Mouse (Mus musculus) intestine, embryonic 15.5 days (tissue): ENCODE results near the gene Map2k4. TPM values are rescaled to one million over a fixed set of nuclear protein-coding genes. Genes with fewer than 3 reads are reported as not detected.

Experiments used
- ATAC-seq: fragments of 200-750 bp; cut with Nextera tagmentation; 2 replicates; pipeline ENCODE4 v1.8.0; 2017; ENCODE audit warnings: moderate TSS enrichment, moderate library complexity
- H3K27ac ChIP-seq: fragments of 300-500 bp; sonication (generic); 2 replicates; pipeline ENCODE4 v1.5.1; 2015; ENCODE audit warnings: mild to moderate bottlenecking, inconsistent platforms
- H3K27me3 ChIP-seq: fragments of 300-500 bp; sonication (generic); replicated peaks from 2 replicates; pipeline ENCODE4 v1.6.1; 2015; ENCODE audit warnings: inconsistent platforms
- H3K36me3 ChIP-seq: fragments of 300-500 bp; sonication (generic); 2 replicates; pipeline ENCODE4 v1.6.1; 2015; ENCODE audit warnings: inconsistent platforms
- H3K4me1 ChIP-seq: fragments of 300-500 bp; sonication (generic); replicated peaks from 2 replicates; pipeline ENCODE4 v1.6.1; 2015; ENCODE audit warnings: inconsistent platforms
- H3K4me2 ChIP-seq: fragments of 300-500 bp; sonication (generic); replicated peaks from 2 replicates; pipeline ENCODE4 v1.6.1; 2015; ENCODE audit warnings: mild to moderate bottlenecking, inconsistent platforms
- H3K4me3 ChIP-seq: fragments of 300-500 bp; sonication (generic); replicated peaks from 2 replicates; pipeline ENCODE4 v1.5.1; 2015; ENCODE audit warnings: inconsistent platforms
- H3K9ac ChIP-seq: fragments of 300-500 bp; sonication (generic); 2 replicates; pipeline ENCODE4 v1.6.1; 2015; ENCODE audit warnings: inconsistent platforms
- H3K9me3 ChIP-seq: fragments of 300-500 bp; sonication (generic); 2 replicates; pipeline ENCODE4 v1.6.1; 2016; ENCODE audit warnings: inconsistent platforms
- WGBS: fragments of 180-500 bp; shearing (Covaris S2); methylation state at CpG from one replicate; pipeline ENCODE4 v1.1.7; 2015; 5-methylcytosine and 5-hydroxymethylcytosine counted together
- polyA plus RNA-seq: library from polyadenylated mRNA; unstranded; fragments of >200 nt; fragmentation: Nextera tagmentation; extraction: Ambion mirVana; gene quantifications from 2 replicates; pipeline ENCODE4 v1.2.1, GENCODE M21; 2015

The Map2k4 gene
- 54.8 and 57.8 TPM in 2 replicates for polyA plus RNA-seq

DNA sequence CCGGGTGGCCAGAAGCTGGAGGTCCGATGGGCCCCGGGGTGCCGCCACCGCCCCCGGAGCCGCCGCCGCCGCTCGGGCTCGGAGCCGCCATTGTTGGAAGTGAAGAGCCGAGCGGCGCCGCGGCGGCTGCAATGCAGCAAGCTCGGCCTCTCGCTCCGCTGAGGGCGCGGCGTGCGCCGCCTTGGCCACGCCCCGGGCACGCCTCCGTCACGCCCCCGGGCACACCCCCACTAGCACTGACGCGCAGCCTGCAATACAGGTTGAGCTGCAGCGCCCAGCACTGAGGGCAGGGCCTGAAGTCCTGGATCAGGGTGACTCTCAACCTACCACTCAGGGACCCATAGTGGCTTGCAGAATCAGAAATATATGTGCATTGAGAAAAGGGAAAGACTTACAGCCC is at the start of gene Map2k4:
Gene Map2k4 (minus strand): TSS at position 144 of the 400 bp plus-strand sequence.
- Histone ChIP-seq H3K27me3 (no peaks in the 10 kb centered on the region), H3K4me1 (peaks cover 6% of the 10 kb centered on the region), H3K9me3 (no peaks in the 10 kb centered on the region), H3K4me2 (peak within 1 kb of the TSS; percentile 64), H3K27ac (peak within 1 kb of the TSS; percentile 87), H3K4me3 (peak within 1 kb of the TSS; percentile 99), H3K36me3 (no peaks in the 10 kb centered on the region), H3K9ac (peak within 1 kb of the TSS; percentile 98)
- under 1% methylated on average over 23 of the region's 36 CpGs for WGBS
- ATAC-seq: peak; percentile 99

- H3K36me3 ChIP-seq: peaks cover 16% of the 10 kb centered on the region
- no peak overlapping the region for H3K27ac ChIP-seq
Observed at GRCm38 (mm10) chr11:65824556-65824955, 36.5 kb upstream of the Map2k4 start.

DNA sequence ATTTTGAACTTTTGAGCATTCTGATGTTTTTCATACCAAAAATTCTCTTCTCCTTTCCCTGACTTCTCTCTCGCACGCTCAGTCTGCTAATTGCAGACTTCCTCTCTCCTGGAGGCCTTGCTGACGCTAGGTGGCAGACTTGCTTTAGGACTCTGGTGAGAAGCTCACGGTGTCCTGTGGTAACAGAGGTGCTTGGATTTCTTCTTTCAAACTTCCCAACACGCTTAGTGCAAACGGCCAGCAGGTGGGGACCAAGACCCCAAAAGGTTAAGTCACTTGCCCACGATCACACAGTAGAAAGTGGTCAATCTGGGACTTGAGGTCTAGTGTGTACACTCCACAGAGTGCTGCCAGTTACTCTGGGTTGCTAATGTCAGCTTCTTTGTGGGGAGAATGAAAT is 32.8 kb upstream of the Map2k4 start:
- peaks cover 11% of the 10 kb centered on the region for H3K36me3 ChIP-seq
- no peaks in the 10 kb centered on the region for H3K9me3 ChIP-seq
- no peak overlapping the region for H3K4me2 ChIP-seq
- H3K4me3 ChIP-seq: no peak overlapping the region
- ATAC-seq: peak; percentile 80
- H3K27ac ChIP-seq: no peak overlapping the region
- no peaks in the 10 kb centered on the region for H3K27me3 ChIP-seq
- no peak overlapping the region for H3K9ac ChIP-seq
- WGBS: 14% methylated on average over 7 of the region's 7 CpGs
- H3K4me1 ChIP-seq: no peaks in the 10 kb centered on the region

More at GRCm38 (mm10) chr11:65824556-65824955, 36.5 kb upstream of the Map2k4 start:
- H3K27me3 ChIP-seq: no peaks in the 10 kb centered on the region
- H3K4me1 ChIP-seq: no peaks in the 10 kb centered on the region
- 79% methylated on average over 3 of the region's 3 CpGs for WGBS
- ATAC-seq: no peak
- H3K4me2 ChIP-seq: no peak overlapping the region
- no peak overlapping the region for H3K9ac ChIP-seq
- no peaks in the 10 kb centered on the region for H3K9me3 ChIP-seq
- H3K4me3 ChIP-seq: no peak overlapping the region

DNA sequence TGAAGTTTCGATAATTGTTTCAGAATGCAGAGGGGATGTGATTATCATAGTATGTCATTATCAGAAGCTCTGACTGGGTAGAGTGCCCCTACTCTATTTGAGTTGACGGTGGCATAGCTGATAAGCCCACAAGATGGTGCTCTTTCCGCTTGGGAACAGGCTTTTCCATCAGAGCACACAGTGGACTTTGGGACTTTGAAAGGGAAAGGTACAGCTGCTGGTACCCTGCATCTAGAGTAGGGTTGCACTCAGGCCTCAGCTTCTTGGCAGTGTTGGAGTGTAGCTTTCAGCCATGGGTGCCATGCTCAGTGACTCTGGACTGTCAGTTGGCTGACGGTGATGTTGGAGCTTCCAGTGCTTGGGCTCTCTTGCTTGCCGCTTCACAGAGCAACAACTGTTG is 32.2 kb upstream of the Map2k4 start:
- no peak overlapping the region for H3K4me2 ChIP-seq

GRCm38 (mm10) chr11:65818193-65818592 is 30.1 kb upstream of the Map2k4 start:
- H3K27ac ChIP-seq: no peak overlapping the region
- no peak overlapping the region for H3K4me2 ChIP-seq
- H3K4me1 ChIP-seq: no peaks in the 10 kb centered on the region
- no peaks in the 10 kb centered on the region for H3K9me3 ChIP-seq
- no peak for ATAC-seq
- H3K9ac ChIP-seq: no peak overlapping the region
- H3K36me3 ChIP-seq: peaks cover 17% of the 10 kb centered on the region
- H3K27me3 ChIP-seq: no peaks in the 10 kb centered on the region
- WGBS: 63% methylated on average over 1 of the region's 1 CpGs
- H3K4me3 ChIP-seq: no peak overlapping the region

More for the DNA sequence above, 32.2 kb upstream of the Map2k4 start:
- Histone ChIP-seq H3K4me3 (no peak overlapping the region), H3K36me3 (peaks cover 14% of the 10 kb centered on the region), H3K27me3 (no peaks in the 10 kb centered on the region), H3K9me3 (no peaks in the 10 kb centered on the region), H3K9ac (no peak overlapping the region), H3K27ac (no peak overlapping the region), H3K4me1 (no peaks in the 10 kb centered on the region)
- ATAC-seq: peak; percentile 62; the same call in 1 of the 2 replicates
- 72% methylated on average over 5 of the region's 5 CpGs for WGBS

GRCm38 (mm10) chr11:65816237-65816636 is 28.1 kb upstream of the Map2k4 start:
- no peaks in the 10 kb centered on the region for H3K27me3 ChIP-seq
- H3K4me3 ChIP-seq: no peak overlapping the region
- H3K4me2 ChIP-seq: no peak overlapping the region
- peaks cover 9% of the 10 kb centered on the region for H3K36me3 ChIP-seq
- WGBS: 66% methylated on average over 6 of the region's 6 CpGs
- H3K9me3 ChIP-seq: no peaks in the 10 kb centered on the region
- no peak overlapping the region for H3K27ac ChIP-seq
- no peak overlapping the region for H3K9ac ChIP-seq
- ATAC-seq: no peak
- H3K4me1 ChIP-seq: no peaks in the 10 kb centered on the region

DNA sequence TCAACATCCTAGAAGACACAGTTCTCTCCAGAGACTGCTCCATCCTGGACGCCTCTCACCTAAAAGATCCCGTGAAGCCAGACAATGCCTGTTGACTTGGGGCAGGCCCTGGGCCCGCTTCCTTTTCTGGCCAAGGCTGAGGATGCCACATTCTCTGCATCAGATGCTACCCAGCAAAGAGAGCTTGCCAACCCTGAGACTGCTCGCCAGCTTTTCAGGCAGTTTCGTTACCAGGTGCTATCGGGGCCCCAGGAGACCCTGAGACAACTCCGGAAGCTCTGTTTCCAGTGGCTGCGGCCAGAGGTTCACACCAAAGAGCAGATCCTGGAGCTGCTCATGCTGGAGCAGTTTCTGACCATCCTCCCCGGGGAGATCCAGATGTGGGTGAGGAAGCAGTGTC is 26.3 kb upstream of the Map2k4 start:
- WGBS: 92% methylated on average over 9 of the region's 9 CpGs
- Histone ChIP-seq H3K4me1 (no peaks in the 10 kb centered on the region), H3K9me3 (no peaks in the 10 kb centered on the region), H3K4me2 (no peak overlapping the region), H3K27me3 (no peaks in the 10 kb centered on the region), H3K4me3 (no peak overlapping the region), H3K9ac (no peak overlapping the region), H3K36me3 (peaks cover 9% of the 10 kb centered on the region), H3K27ac (no peak overlapping the region)
- no peak for ATAC-seq

DNA sequence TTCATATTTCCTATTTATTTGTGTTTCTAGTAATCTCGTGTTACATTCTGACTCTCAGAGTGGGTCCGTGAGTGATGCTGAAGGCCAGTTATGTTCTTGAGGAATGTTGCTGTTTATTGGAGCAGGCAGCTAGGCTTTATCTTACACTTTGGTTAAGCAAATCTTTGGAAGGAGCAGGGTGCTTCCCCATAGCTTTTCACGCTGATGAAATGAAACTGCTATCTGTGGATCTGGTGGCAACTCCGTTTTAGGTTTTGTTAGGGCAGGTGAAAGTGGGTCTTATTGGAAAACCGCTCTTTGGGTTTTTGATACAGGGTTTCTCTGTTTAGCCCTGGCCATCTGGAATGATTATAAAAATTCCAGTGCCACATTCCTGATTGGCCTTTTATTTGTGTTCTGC is 24.0 kb upstream of the Map2k4 start:
- no peak overlapping the region for H3K4me3 ChIP-seq
- H3K9me3 ChIP-seq: no peaks in the 10 kb centered on the region
- no peak overlapping the region for H3K9ac ChIP-seq
- no peak overlapping the region for H3K27ac ChIP-seq
- H3K27me3 ChIP-seq: no peaks in the 10 kb centered on the region
- 0 out of 2 replicates have a peak, but pooled peaks cover 2% of the 10 kb centered on the region for H3K4me1 ChIP-seq
- ATAC-seq: no peak
- WGBS: 38% methylated on average over 5 of the region's 5 CpGs
- H3K4me2 ChIP-seq: no peak overlapping the region
- H3K36me3 ChIP-seq: peaks cover 9% of the 10 kb centered on the region

GRCm38 (mm10) chr11:65807601-65808000 is 19.5 kb upstream of the Map2k4 start:
- Histone ChIP-seq H3K27me3 (no peaks in the 10 kb centered on the region), H3K9me3 (no peaks in the 10 kb centered on the region), H3K4me3 (peak overlapping the region; percentile 85), H3K4me1 (0 out of 2 replicates have a peak, but pooled peaks cover 2% of the 10 kb centered on the region), H3K27ac (peak overlapping the region; percentile 93), H3K36me3 (no peaks in the 10 kb centered on the region), H3K9ac (peak overlapping the region; percentile 81), H3K4me2 (peak overlapping the region; percentile 52)
- WGBS: 40% methylated on average over 7 of the region's 7 CpGs
- peak; percentile 11 for ATAC-seq

GRCm38 (mm10) chr11:65806909-65807504 is 18.9 kb upstream of the Map2k4 start, which contains the start of gene Zkscan6:
Gene Zkscan6 (plus strand): TSS chr11:65807175.
- no peaks in the 10 kb centered on the region for H3K9me3 ChIP-seq
- peak within 1 kb of the TSS; percentile 81 for H3K9ac ChIP-seq
- no peaks in the 10 kb centered on the region for H3K27me3 ChIP-seq
- ATAC-seq: peak; percentile 99
- 0 out of 2 replicates have a peak, but pooled peaks cover 2% of the 10 kb centered on the region for H3K4me1 ChIP-seq
- peak within 1 kb of the TSS; percentile 85 for H3K4me3 ChIP-seq
- WGBS: under 1% methylated on average over 58 of the region's 58 CpGs
- H3K27ac ChIP-seq: peak within 1 kb of the TSS; percentile 93
- H3K4me2 ChIP-seq: peak within 1 kb of the TSS; percentile 90
- no peaks in the 10 kb centered on the region for H3K36me3 ChIP-seq

GRCm38 (mm10) chr11:65806321-65806904 is 18.3 kb upstream of the Map2k4 start:
- H3K36me3 ChIP-seq: no peaks in the 10 kb centered on the region
- no peaks in the 10 kb centered on the region for H3K9me3 ChIP-seq
- peak overlapping the region; percentile 90 for H3K4me2 ChIP-seq
- H3K4me3 ChIP-seq: peak overlapping the region; percentile 85
- ATAC-seq: peak; percentile 64
- H3K27me3 ChIP-seq: no peaks in the 10 kb centered on the region
- peak overlapping the region; percentile 74; the same call in 1 of the 2 replicates for H3K27ac ChIP-seq
- H3K4me1 ChIP-seq: 0 out of 2 replicates have a peak, but pooled peaks cover 2% of the 10 kb centered on the region
- H3K9ac ChIP-seq: peak overlapping the region; percentile 81
- WGBS: 1% methylated on average over 20 of the region's 20 CpGs

DNA sequence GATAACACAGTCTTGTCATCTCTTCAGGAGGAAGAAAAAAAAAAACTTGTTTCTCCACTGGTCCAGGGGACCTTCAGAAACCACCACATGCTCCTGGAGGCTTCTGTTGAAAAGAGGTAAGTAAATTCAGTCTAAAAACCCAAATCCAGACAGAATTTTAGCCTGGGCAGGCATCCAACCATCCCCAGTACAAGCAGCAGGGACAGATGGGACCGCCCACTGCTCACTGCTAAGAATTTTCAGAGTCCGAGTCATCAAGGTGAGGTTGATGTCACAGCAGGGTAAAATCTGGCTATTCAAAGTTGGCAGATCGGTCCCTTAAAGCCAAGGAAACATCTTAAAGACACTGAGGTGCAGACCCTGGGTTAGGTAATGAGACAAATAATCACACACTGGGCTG is 13.8 kb upstream of the Map2k4 start:
- H3K36me3 ChIP-seq: no peaks in the 10 kb centered on the region
- WGBS: 58% methylated on average over 3 of the region's 3 CpGs
- H3K4me1 ChIP-seq: no peaks in the 10 kb centered on the region
- no peak overlapping the region for H3K4me3 ChIP-seq
- no peak for ATAC-seq
- no peak overlapping the region for H3K9ac ChIP-seq
- no peak overlapping the region for H3K27ac ChIP-seq
- no peaks in the 10 kb centered on the region for H3K9me3 ChIP-seq
- no peak overlapping the region for H3K4me2 ChIP-seq
- H3K27me3 ChIP-seq: no peaks in the 10 kb centered on the region
